Mouse (Mus musculus): ENCODE measurements at regions not wholly inside any gene's neighbourhood (a gene's known extent, or its start where the extent isn't known, plus 50 kb on each side); places are given as distances from the start of the nearest gene placed in this dataset.
A peak's percentile ranks its signal among the peaks of the same experiment; 100 is the strongest.

- no peak for ATAC-seq (replicated peaks; ENCODE audit: low FRiP score, low TSS enrichment, poor library complexity, severe bottlenecking)
Measured at GRCm38 (mm10) chr10:125467503-125467902, 78.2 kb upstream of the Slc16a7 start.

- ATAC-seq (replicated peaks; ENCODE audit: low FRiP score, low TSS enrichment, poor library complexity, severe bottlenecking), result peak; percentile 88
Measured at GRCm38 (mm10) chr10:125488350-125488749, 99.1 kb upstream of the Slc16a7 start.

GRCm38 (mm10) chr10:125490395-125490794, 101.1 kb upstream of the Slc16a7 start:
- no peak for ATAC-seq (replicated peaks; ENCODE audit: low FRiP score, low TSS enrichment, poor library complexity, severe bottlenecking)

GRCm38 (mm10) chr10:125494489-125494888, 105.2 kb upstream of the Slc16a7 start:
- no peak for ATAC-seq (replicated peaks; ENCODE audit: low FRiP score, low TSS enrichment, poor library complexity, severe bottlenecking)

- no peak for ATAC-seq (replicated peaks; ENCODE audit: low FRiP score, low TSS enrichment, poor library complexity, severe bottlenecking)
Measured at GRCm38 (mm10) chr10:125498347-125498746, 109.1 kb upstream of the Slc16a7 start.

GRCm38 (mm10) chr10:125500338-125500737, 111.1 kb upstream of the Slc16a7 start:
- no peak for ATAC-seq (replicated peaks; ENCODE audit: low FRiP score, low TSS enrichment, poor library complexity, severe bottlenecking)

- no peak for ATAC-seq (replicated peaks; ENCODE audit: low FRiP score, low TSS enrichment, poor library complexity, severe bottlenecking)
Measured at GRCm38 (mm10) chr10:125515026-125515425, 125.8 kb upstream of the Slc16a7 start.

GRCm38 (mm10) chr10:125530876-125531275, 141.6 kb upstream of the Slc16a7 start:
- no peak for ATAC-seq (replicated peaks; ENCODE audit: low FRiP score, low TSS enrichment, poor library complexity, severe bottlenecking)

GRCm38 (mm10) chr10:125538316-125538715, 149.1 kb upstream of the Slc16a7 start:
- peak; percentile 68; the same call in 1 of the 2 replicates for ATAC-seq (replicated peaks; ENCODE audit: low FRiP score, low TSS enrichment, poor library complexity, severe bottlenecking)

- no peak for ATAC-seq (replicated peaks; ENCODE audit: low FRiP score, low TSS enrichment, poor library complexity, severe bottlenecking)
Measured at GRCm38 (mm10) chr10:125586489-125587147, 197.4 kb upstream of the Slc16a7 start.

GRCm38 (mm10) chr10:125593006-125593405, 203.7 kb upstream of the Slc16a7 start:
- no peak for ATAC-seq (replicated peaks; ENCODE audit: low FRiP score, low TSS enrichment, poor library complexity, severe bottlenecking)

- ATAC-seq (replicated peaks; ENCODE audit: low FRiP score, low TSS enrichment, poor library complexity, severe bottlenecking), result no peak
Measured at GRCm38 (mm10) chr10:125607787-125608617, 218.7 kb upstream of the Slc16a7 start.

- no peak for ATAC-seq (replicated peaks; ENCODE audit: low FRiP score, low TSS enrichment, poor library complexity, severe bottlenecking)
Measured at GRCm38 (mm10) chr10:125610353-125610752, 221.1 kb upstream of the Slc16a7 start.

GRCm38 (mm10) chr10:125612773-125613172, 223.5 kb upstream of the Slc16a7 start:
- no peak for ATAC-seq (replicated peaks; ENCODE audit: low FRiP score, low TSS enrichment, poor library complexity, severe bottlenecking)

GRCm38 (mm10) chr10:125621376-125621775, 232.1 kb upstream of the Slc16a7 start:
- no peak for ATAC-seq (replicated peaks; ENCODE audit: low FRiP score, low TSS enrichment, poor library complexity, severe bottlenecking)

- ATAC-seq (replicated peaks; ENCODE audit: low FRiP score, low TSS enrichment, poor library complexity, severe bottlenecking), result no peak
Measured at GRCm38 (mm10) chr10:125623836-125624235, 234.6 kb upstream of the Slc16a7 start.

GRCm38 (mm10) chr10:125667906-125668305, 278.6 kb upstream of the Slc16a7 start:
- ATAC-seq (replicated peaks; ENCODE audit: low FRiP score, low TSS enrichment, poor library complexity, severe bottlenecking), result no peak

GRCm38 (mm10) chr10:125673637-125674036, 284.4 kb upstream of the Slc16a7 start:
- ATAC-seq (replicated peaks; ENCODE audit: low FRiP score, low TSS enrichment, poor library complexity, severe bottlenecking), result no peak

- ATAC-seq (replicated peaks; ENCODE audit: low FRiP score, low TSS enrichment, poor library complexity, severe bottlenecking), result no peak
Measured at GRCm38 (mm10) chr10:125679644-125680043, 286.3 kb upstream of the Lrig3 start.

- no peak for ATAC-seq (replicated peaks; ENCODE audit: low FRiP score, low TSS enrichment, poor library complexity, severe bottlenecking)
Measured at GRCm38 (mm10) chr10:125685130-125685529, 280.8 kb upstream of the Lrig3 start.

GRCm38 (mm10) chr10:125693505-125693904, 272.5 kb upstream of the Lrig3 start:
- ATAC-seq (replicated peaks; ENCODE audit: low FRiP score, low TSS enrichment, poor library complexity, severe bottlenecking), result no peak

Data from megakaryocyte-erythroid progenitor cell, adult 5-6 weeks (primary cell).